Mouse (Mus musculus): ENCODE results near the gene Dpp6. TPM values are rescaled to one million over a fixed set of nuclear protein-coding genes. Genes with fewer than 3 reads are reported as not detected.
A peak's percentile ranks its signal among the peaks of the same experiment; 100 is the strongest.

Gene Dpp6
- polyA plus RNA-seq, 1 experiment from 2014 or later: 3.7 TPM

DNA sequence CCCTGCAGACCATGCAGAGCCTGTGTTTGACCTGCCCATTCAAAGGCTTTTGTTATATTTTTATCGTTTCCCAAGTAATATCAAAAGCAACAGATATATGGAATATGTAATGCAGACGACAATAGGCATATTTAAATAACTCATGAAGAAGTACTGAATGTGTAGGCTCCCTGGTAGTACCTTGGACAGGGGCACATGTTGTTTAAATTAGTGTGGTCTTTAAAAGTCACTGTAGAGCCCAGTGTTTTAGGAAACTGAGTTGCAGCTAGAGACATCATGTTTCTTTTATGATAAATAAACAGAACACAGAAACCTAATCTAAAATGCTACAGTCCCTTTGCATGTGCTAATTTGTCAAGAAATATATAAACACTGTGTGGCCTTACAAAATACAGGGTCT, 403.1 kb downstream of the Dpp6 start:
- H3K4me1 ChIP-seq: no peaks in the 10 kb centered on the region
- H3K9me3 ChIP-seq: no peaks in the 10 kb centered on the region
- H3K36me3 ChIP-seq: no peaks in the 10 kb centered on the region
- no peak overlapping the region for H3K4me3 ChIP-seq
- WGBS: 69% methylated on average over 2 of the region's 2 CpGs
- no peaks in the 10 kb centered on the region for H3K27me3 ChIP-seq
- no peak overlapping the region for H3K4me2 ChIP-seq (replicated peaks)
- H3K27ac ChIP-seq: no peak overlapping the region
- H3K9ac ChIP-seq: no peak overlapping the region
- no peak for ATAC-seq (ENCODE audit: insufficient number of reproducible peaks, insufficient read depth, low FRiP score, low TSS enrichment)

DNA sequence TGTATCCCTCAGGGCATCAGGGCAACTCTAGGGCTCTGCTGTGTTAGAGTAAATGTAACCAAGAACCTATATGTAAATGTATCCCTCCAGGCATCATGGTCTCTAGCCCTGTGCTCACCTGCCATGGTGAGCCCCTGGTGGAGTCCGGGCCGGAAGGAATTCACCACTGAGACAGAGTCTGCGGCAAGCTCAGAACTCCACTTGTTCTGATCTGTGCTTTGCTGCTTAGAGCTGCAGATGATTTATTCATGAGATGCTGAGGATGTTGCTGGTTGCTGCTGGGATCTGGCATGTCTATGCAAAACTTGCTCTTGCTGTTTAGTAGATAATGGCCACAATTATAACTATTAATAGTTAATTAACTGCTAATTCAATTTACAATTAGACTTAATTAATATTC, 425.1 kb downstream of the Dpp6 start:
- H3K4me3 ChIP-seq: no peak overlapping the region
- no peak for ATAC-seq (ENCODE audit: insufficient number of reproducible peaks, insufficient read depth, low FRiP score, low TSS enrichment)
- no peak overlapping the region for H3K9ac ChIP-seq
- 72% methylated on average over 3 of the region's 3 CpGs for WGBS
- no peaks in the 10 kb centered on the region for H3K4me1 ChIP-seq
- H3K27me3 ChIP-seq: no peaks in the 10 kb centered on the region
- no peak overlapping the region for H3K27ac ChIP-seq
- no peak overlapping the region for H3K4me2 ChIP-seq (replicated peaks)
- no peaks in the 10 kb centered on the region for H3K36me3 ChIP-seq
- H3K9me3 ChIP-seq: no peaks in the 10 kb centered on the region

DNA sequence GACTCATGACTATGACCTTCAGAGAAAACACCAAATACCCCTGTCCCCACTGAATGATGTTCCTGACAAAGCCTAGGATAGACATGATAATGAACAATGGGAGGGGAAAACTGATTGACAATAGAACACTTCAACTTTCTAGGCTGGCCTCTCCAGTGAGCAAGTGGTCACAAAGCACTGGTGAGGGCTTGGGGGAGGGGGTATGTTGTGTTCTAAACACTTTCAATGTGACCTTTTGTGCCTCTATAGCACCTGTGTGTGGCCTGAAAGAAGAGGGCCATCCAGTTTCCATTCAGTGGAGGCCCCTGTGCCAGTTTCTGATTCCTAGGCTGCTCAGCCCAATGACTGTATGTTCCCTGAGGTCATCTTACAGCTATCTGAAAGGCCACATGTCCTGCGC, 426.2 kb downstream of the Dpp6 start:
- no peaks in the 10 kb centered on the region for H3K9me3 ChIP-seq
- H3K4me3 ChIP-seq: no peak overlapping the region
- H3K4me2 ChIP-seq (replicated peaks): no peak overlapping the region
- no peaks in the 10 kb centered on the region for H3K4me1 ChIP-seq
- no peaks in the 10 kb centered on the region for H3K36me3 ChIP-seq
- H3K27me3 ChIP-seq: no peaks in the 10 kb centered on the region
- H3K9ac ChIP-seq: no peak overlapping the region
- 89% methylated on average over 1 of the region's 1 CpGs for WGBS
- H3K27ac ChIP-seq: no peak overlapping the region
- no peak for ATAC-seq (ENCODE audit: insufficient number of reproducible peaks, insufficient read depth, low FRiP score, low TSS enrichment)

DNA sequence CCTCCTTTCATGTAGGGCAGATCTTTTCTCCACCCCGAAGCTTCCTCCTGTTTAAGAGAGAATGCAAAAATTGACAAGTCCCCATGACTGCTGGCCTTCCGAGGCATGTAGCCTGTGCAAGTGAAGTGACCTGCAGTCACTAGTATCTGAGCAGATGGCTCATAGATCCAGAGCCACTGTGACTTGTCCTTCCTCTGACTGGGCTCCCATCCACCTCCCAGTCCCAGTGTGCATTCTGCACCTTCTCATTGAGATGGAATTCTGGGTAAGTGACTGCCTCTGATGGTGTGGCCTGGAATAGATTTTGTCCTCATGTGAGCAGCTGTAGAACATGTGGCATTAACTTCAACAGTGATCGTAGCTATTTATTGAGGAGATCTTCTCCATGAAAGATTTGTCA, 430.8 kb downstream of the Dpp6 start:
- Histone ChIP-seq H3K9ac (no peak overlapping the region), H3K36me3 (no peaks in the 10 kb centered on the region), H3K9me3 (no peaks in the 10 kb centered on the region), H3K27me3 (no peaks in the 10 kb centered on the region), H3K4me3 (no peak overlapping the region), H3K27ac (no peak overlapping the region), H3K4me2 (replicated peaks) (no peak overlapping the region), H3K4me1 (no peaks in the 10 kb centered on the region)
- WGBS: 85% methylated on average over 3 of the region's 3 CpGs
- no peak for ATAC-seq (ENCODE audit: insufficient number of reproducible peaks, insufficient read depth, low FRiP score, low TSS enrichment)

GRCm38 (mm10) chr5:27248685-27249084, 431.7 kb downstream of the Dpp6 start:
- Histone ChIP-seq H3K27ac (no peak overlapping the region), H3K9me3 (no peaks in the 10 kb centered on the region), H3K4me3 (no peak overlapping the region), H3K27me3 (no peaks in the 10 kb centered on the region), H3K4me2 (replicated peaks) (no peak overlapping the region), H3K9ac (no peak overlapping the region), H3K36me3 (no peaks in the 10 kb centered on the region), H3K4me1 (no peaks in the 10 kb centered on the region)
- ATAC-seq (ENCODE audit: insufficient number of reproducible peaks, insufficient read depth, low FRiP score, low TSS enrichment): no peak
- 73% methylated on average over 2 of the region's 2 CpGs for WGBS

GRCm38 (mm10) chr5:27249951-27250350, 432.9 kb downstream of the Dpp6 start:
- H3K9ac ChIP-seq: no peak overlapping the region
- no peaks in the 10 kb centered on the region for H3K27me3 ChIP-seq
- no peak overlapping the region for H3K4me2 ChIP-seq (replicated peaks)
- no peaks in the 10 kb centered on the region for H3K9me3 ChIP-seq
- H3K4me1 ChIP-seq: no peaks in the 10 kb centered on the region
- no peaks in the 10 kb centered on the region for H3K36me3 ChIP-seq
- H3K4me3 ChIP-seq: no peak overlapping the region
- no peak overlapping the region for H3K27ac ChIP-seq
- WGBS: 67% methylated on average over 4 of the region's 4 CpGs
- ATAC-seq (ENCODE audit: insufficient number of reproducible peaks, insufficient read depth, low FRiP score, low TSS enrichment): no peak

DNA sequence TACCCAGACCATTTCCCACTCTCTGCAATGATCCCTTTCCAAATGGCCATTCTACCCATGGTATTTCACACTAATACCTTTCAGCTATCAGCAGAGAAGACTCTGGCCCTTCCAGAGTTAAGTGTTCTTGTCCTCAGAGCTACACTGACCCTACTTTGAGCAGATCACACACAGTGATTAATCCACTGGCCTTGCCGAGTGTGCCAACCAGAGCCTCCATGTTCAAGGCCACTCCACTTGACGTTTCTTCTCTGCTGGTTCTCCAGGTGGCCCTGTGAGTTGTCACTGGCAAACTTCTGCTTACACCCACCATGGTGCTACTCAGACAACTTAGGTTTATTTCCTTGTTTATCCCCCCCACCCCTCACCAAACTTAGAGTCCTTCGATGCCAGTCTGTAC, 433.9 kb downstream of the Dpp6 start:
- 87% methylated on average over 3 of the region's 3 CpGs for WGBS
- Histone ChIP-seq H3K9me3 (no peaks in the 10 kb centered on the region), H3K27ac (no peak overlapping the region), H3K4me3 (no peak overlapping the region), H3K36me3 (no peaks in the 10 kb centered on the region), H3K4me2 (replicated peaks) (no peak overlapping the region), H3K4me1 (no peaks in the 10 kb centered on the region), H3K9ac (no peak overlapping the region), H3K27me3 (no peaks in the 10 kb centered on the region)
- no peak for ATAC-seq (ENCODE audit: insufficient number of reproducible peaks, insufficient read depth, low FRiP score, low TSS enrichment)

- H3K9ac ChIP-seq: no peak overlapping the region
- H3K4me2 ChIP-seq (replicated peaks): no peak overlapping the region
- ATAC-seq (ENCODE audit: insufficient number of reproducible peaks, insufficient read depth, low FRiP score, low TSS enrichment): no peak
- no peaks in the 10 kb centered on the region for H3K27me3 ChIP-seq
- H3K27ac ChIP-seq: no peak overlapping the region
- no peaks in the 10 kb centered on the region for H3K4me1 ChIP-seq
- H3K9me3 ChIP-seq: no peaks in the 10 kb centered on the region
- H3K4me3 ChIP-seq: no peak overlapping the region
- no peaks in the 10 kb centered on the region for H3K36me3 ChIP-seq
Measured at GRCm38 (mm10) chr5:27251361-27251760, 434.4 kb downstream of the Dpp6 start.

DNA sequence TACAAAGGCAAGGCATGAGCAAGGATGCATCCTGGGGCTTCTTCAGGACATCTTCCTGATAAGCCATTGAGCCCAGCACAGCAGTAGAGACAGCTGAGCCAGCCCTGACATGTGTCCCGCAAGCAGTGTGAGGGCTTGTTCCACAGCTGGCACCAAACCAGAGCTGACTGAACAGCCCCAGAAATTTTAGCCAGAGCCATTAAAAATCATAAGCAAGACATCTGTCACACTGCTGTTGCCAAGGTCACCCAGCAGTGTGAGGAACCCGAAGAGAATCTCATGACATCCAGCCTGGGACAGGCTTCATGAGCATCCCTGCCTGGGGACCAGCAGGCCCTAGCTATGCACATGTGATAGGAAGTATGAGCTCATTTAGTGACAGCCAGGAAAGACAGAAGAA, 438.2 kb downstream of the Dpp6 start:
- Histone ChIP-seq H3K4me2 (replicated peaks) (no peak overlapping the region), H3K9ac (no peak overlapping the region), H3K4me3 (no peak overlapping the region), H3K4me1 (no peaks in the 10 kb centered on the region), H3K36me3 (no peaks in the 10 kb centered on the region), H3K27ac (no peak overlapping the region), H3K27me3 (no peaks in the 10 kb centered on the region), H3K9me3 (no peaks in the 10 kb centered on the region)
- ATAC-seq (ENCODE audit: insufficient number of reproducible peaks, insufficient read depth, low FRiP score, low TSS enrichment): no peak
- 89% methylated on average over 2 of the region's 2 CpGs for WGBS

DNA sequence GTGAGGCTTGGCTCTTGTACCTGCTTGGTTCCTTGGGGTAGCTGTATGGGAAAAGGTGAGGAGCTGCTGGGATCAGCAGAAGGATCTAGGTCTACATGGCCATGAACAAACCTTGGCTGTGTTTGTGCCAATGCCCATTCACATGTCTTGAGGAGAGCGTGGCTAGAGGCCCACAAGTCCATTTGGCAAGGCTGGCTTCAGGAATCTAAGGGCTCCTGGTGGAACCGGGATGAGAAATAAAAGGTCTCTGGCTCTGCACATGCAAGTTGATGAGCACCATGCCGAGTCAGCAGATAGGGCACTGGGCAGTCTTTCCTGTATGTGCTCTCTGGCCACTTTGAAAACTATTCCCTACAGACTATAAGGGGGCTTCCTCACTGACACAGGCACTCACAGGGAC, 441.6 kb downstream of the Dpp6 start:
- Histone ChIP-seq H3K4me2 (replicated peaks) (no peak overlapping the region), H3K4me3 (no peak overlapping the region), H3K9me3 (no peaks in the 10 kb centered on the region), H3K27ac (no peak overlapping the region), H3K9ac (no peak overlapping the region), H3K27me3 (no peaks in the 10 kb centered on the region), H3K4me1 (no peaks in the 10 kb centered on the region), H3K36me3 (no peaks in the 10 kb centered on the region)
- WGBS: 72% methylated on average over 3 of the region's 3 CpGs
- ATAC-seq (ENCODE audit: insufficient number of reproducible peaks, insufficient read depth, low FRiP score, low TSS enrichment): no peak

- 5% methylated on average over 27 of the region's 27 CpGs for WGBS
- Histone ChIP-seq H3K27ac (no peak overlapping the region), H3K9me3 (no peaks in the 10 kb centered on the region), H3K4me2 (replicated peaks) (peak overlapping the region; percentile 50), H3K9ac (peak overlapping the region; percentile 31), H3K4me3 (peak overlapping the region; percentile 28), H3K36me3 (no peaks in the 10 kb centered on the region), H3K27me3 (no peaks in the 10 kb centered on the region), H3K4me1 (no peaks in the 10 kb centered on the region)
- peak; percentile 88 for ATAC-seq (ENCODE audit: insufficient number of reproducible peaks, insufficient read depth, low FRiP score, low TSS enrichment)
Measured at GRCm38 (mm10) chr5:27261746-27262727, 445.0 kb downstream of the Dpp6 start.

GRCm38 (mm10) chr5:27262751-27263150, 445.7 kb downstream of the Dpp6 start:
- H3K4me3 ChIP-seq: no peak overlapping the region
- no peak overlapping the region for H3K9ac ChIP-seq
- ATAC-seq (ENCODE audit: insufficient number of reproducible peaks, insufficient read depth, low FRiP score, low TSS enrichment): no peak
- H3K9me3 ChIP-seq: no peaks in the 10 kb centered on the region
- H3K4me2 ChIP-seq (replicated peaks): peak overlapping the region; percentile 50
- H3K4me1 ChIP-seq: no peaks in the 10 kb centered on the region
- no peaks in the 10 kb centered on the region for H3K36me3 ChIP-seq
- H3K27ac ChIP-seq: no peak overlapping the region
- 55% methylated on average over 1 of the region's 1 CpGs for WGBS
- H3K27me3 ChIP-seq: no peaks in the 10 kb centered on the region

Data from embryonic facial prominence, embryonic 12.5 days (tissue).